Mouse (Mus musculus) CH12.LX (cell line): ENCODE measurements around the gene Fbxl18. TPM values are rescaled to one million over a fixed set of nuclear protein-coding genes. Genes with fewer than 3 reads are reported as not detected.

Experiments
- DNase-seq: peaks from one replicate; pipeline ENCODE4 v3.0.0-alpha.2; 2013; ENCODE audit errors: extremely low read depth
- H3K27ac ChIP-seq: 2 replicates; pipeline ENCODE4 v1.5.1; 2012; ENCODE audit warnings: low read depth, mild to moderate bottlenecking, control low read depth, moderate library complexity; ENCODE audit not compliant: insufficient read depth
- H3K27me3 ChIP-seq: replicated peaks from 2 replicates; pipeline ENCODE3; 2012; ENCODE audit warnings: inconsistent platforms
- H3K36me3 ChIP-seq, 2 experiments: replicated peaks in 1 of 2; 2 replicates each; pipeline versions ENCODE3 to v1.6.1; 2012; ENCODE audit warnings: inconsistent platforms in 1 of 2, low read length in 1 of 2, mild to moderate bottlenecking in 1 of 2, mixed read lengths in 1 of 2, moderate library complexity in 1 of 2; ENCODE audit not compliant: control insufficient read depth in 1 of 2, insufficient read depth in 1 of 2
- H3K4me1 ChIP-seq, 2 experiments: 2 replicates each; pipeline ENCODE4 v1.6.1; 2012; ENCODE audit warnings: inconsistent platforms in 1 of 2, moderate library complexity in 1 of 2; ENCODE audit not compliant: insufficient read depth in 2 of 2, control insufficient read depth in 1 of 2
- H3K4me2 ChIP-seq: 2 replicates; pipeline ENCODE4 v1.6.1; 2012; ENCODE audit warnings: low read depth, mild to moderate bottlenecking, control low read depth; ENCODE audit not compliant: poor library complexity, insufficient read depth, severe bottlenecking
- H3K4me3 ChIP-seq, 3 experiments: fragments of 150-350 bp in 1 of 3; sonication (generic) in 1 of 3; replicated peaks in 1 of 3; 2 replicates each; pipeline versions ENCODE3 to v1.5.1; 2011 to 2012; ENCODE audit warnings: low read depth in 2 of 3, low read length in 2 of 3, mild to moderate bottlenecking in 2 of 3, moderate library complexity in 2 of 3, control low read depth in 1 of 3, improper control_type of control experiment in 1 of 3, inconsistent platforms in 1 of 3, mixed read lengths in 1 of 3; ENCODE audit not compliant: poor library complexity in 1 of 3
- H3K79me2 ChIP-seq: replicated peaks from 2 replicates; pipeline ENCODE4 v1.6.1; 2012; ENCODE audit warnings: mild to moderate bottlenecking, moderate library complexity; ENCODE audit not compliant: control insufficient read depth, poor library complexity, insufficient read depth, severe bottlenecking; ENCODE audit errors: extremely low read depth
- H3K9ac ChIP-seq: 2 replicates; pipeline ENCODE4 v1.6.1; 2012; ENCODE audit warnings: low read depth, mild to moderate bottlenecking, control low read depth, moderate library complexity; ENCODE audit not compliant: insufficient read depth
- H3K9me3 ChIP-seq: replicated peaks from 2 replicates; pipeline ENCODE3; 2012; ENCODE audit warnings: low read length, inconsistent platforms, mixed read lengths
- CHD1 ChIP-seq: IDR thresholded peaks from 2 replicates; pipeline ENCODE4 v1.6.1; 2012; ENCODE audit warnings: low read depth, low read length, improper control_type of control experiment, inconsistent platforms
- E2F4 ChIP-seq: IDR thresholded peaks from 2 replicates; pipeline ENCODE4 v1.6.1; 2011; ENCODE audit warnings: low read depth, low read length, improper control_type of control experiment; ENCODE audit not compliant: insufficient replicate concordance
- EP300 ChIP-seq: IDR thresholded peaks from 2 replicates; pipeline ENCODE4 v1.6.1; 2011; ENCODE audit warnings: low read length, improper control_type of control experiment
- ETS1 ChIP-seq: conservative IDR thresholded peaks from 2 replicates; pipeline ENCODE4 v1.6.1; 2012; ENCODE audit warnings: low read depth, mild to moderate bottlenecking, inconsistent platforms, low read length, improper control_type of control experiment, moderate library complexity
- HCFC1 ChIP-seq: IDR thresholded peaks from 2 replicates; pipeline ENCODE4 v1.6.1; 2012; ENCODE audit warnings: low read depth, mild to moderate bottlenecking, inconsistent platforms, low read length, improper control_type of control experiment
- MYC ChIP-seq: IDR thresholded peaks from 2 replicates; pipeline ENCODE4 v1.6.1; 2011; ENCODE audit warnings: low read depth, mild to moderate bottlenecking, improper control_type of control experiment, low read length
- NELFE ChIP-seq: IDR thresholded peaks from 2 replicates; pipeline ENCODE4 v1.6.1; 2011; ENCODE audit warnings: low read depth, low read length, improper control_type of control experiment
- NRF1 ChIP-seq: IDR thresholded peaks from 2 replicates; pipeline ENCODE4 v1.6.1; 2014; ENCODE audit warnings: low read depth, mild to moderate bottlenecking, inconsistent platforms, low read length, improper control_type of control experiment, moderate library complexity
- POLR2AphosphoS2 ChIP-seq: IDR thresholded peaks from 2 replicates; pipeline ENCODE4 v1.6.1; 2011; ENCODE audit warnings: low read depth, low read length, improper control_type of control experiment
- SMC3 ChIP-seq: IDR thresholded peaks from 2 replicates; pipeline ENCODE4 v1.6.1; 2011; ENCODE audit warnings: low read depth, low read length, improper control_type of control experiment
- TBP ChIP-seq: conservative IDR thresholded peaks from 2 replicates; pipeline ENCODE4 v1.6.1; 2011; ENCODE audit warnings: low read depth, low read length, improper control_type of control experiment
- TCF12 ChIP-seq: IDR thresholded peaks from 2 replicates; pipeline ENCODE4 v1.6.1; 2014; ENCODE audit warnings: low read depth, mild to moderate bottlenecking, inconsistent platforms, low read length, improper control_type of control experiment
- UBTF ChIP-seq: IDR thresholded peaks from 2 replicates; pipeline ENCODE4 v1.6.1; 2012; ENCODE audit warnings: low read depth, mild to moderate bottlenecking, inconsistent platforms, low read length, improper control_type of control experiment, moderate library complexity
- ZC3H11A ChIP-seq: IDR thresholded peaks from 2 replicates; pipeline ENCODE4 v1.6.1; 2012; ENCODE audit warnings: low read depth, mild to moderate bottlenecking, inconsistent platforms, low read length, improper control_type of control experiment
- ZMIZ1 ChIP-seq: IDR thresholded peaks from 2 replicates; pipeline ENCODE4 v1.6.1; 2012; ENCODE audit warnings: low read depth, mild to moderate bottlenecking, inconsistent platforms, low read length, improper control_type of control experiment
- dilution Hi-C: fragments of 300-500 bp; cut with MboI; formaldehyde crosslinking; loops from 2 replicates; pipeline ENCODE4 v1.14.3; 2020; ENCODE audit warnings: low sequenced_read_pairs; ENCODE audit not compliant: extremely low pct_unique_long_range_greater_than_20kb, extremely low pct_ligation_motif_present
- in situ Hi-C: fragments of 300-500 bp; cut with MboI; formaldehyde crosslinking; loops from 3 replicates; pipeline ENCODE4 v1.14.3; 2019; ENCODE audit warnings: low sequenced_read_pairs, low pct_ligation_motif_present, low pct_unique_long_range_greater_than_20kb, mixed read lengths
- polyA plus RNA-seq: library from polyadenylated mRNA; unstranded; fragments of >175 nt; gene quantifications from 2 replicates; pipeline ENCODE4 v1.2.1, GENCODE M21; 2012; ENCODE audit warnings: low read depth; ENCODE audit not compliant: insufficient read length
- total RNA-seq, 2 experiments: library from RNA; depleted of rRNA; stranded (reverse); fragments of 300-350 nt in 1 of 2; fragments of >200 nt in 1 of 2; gene quantifications; 2 replicates each; pipeline ENCODE4 v1.2.3; 2012 to 2014

The Fbxl18 gene
- total and polyA plus RNA-seq, 3 experiments, result 3.7 to 6.4 (median 5.5) TPM

DNA sequence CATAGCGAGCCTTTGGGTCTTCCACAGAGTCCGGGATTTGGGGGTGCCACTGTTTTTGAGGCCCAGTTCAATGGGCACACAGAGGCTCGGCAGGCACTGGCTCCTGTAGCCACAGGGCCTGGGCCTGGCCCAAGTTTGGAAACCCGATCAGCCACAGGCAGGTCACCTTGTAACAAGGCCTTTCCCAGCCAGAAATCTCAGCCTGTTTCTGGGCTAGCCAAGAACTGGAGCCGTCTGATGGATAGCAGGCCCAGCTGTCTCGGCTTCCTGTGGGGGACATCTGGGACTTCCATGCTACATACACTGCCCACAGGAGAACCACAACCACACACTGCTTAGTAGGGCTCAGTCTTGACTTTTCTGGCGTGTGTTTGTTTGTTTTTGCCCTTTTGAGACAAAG lies 21.4 kb upstream of the Fbxl18 start:
- TF ChIP-seq NELFE, result no peak
- no peak for TF ChIP-seq SMC3
- no peak for TF ChIP-seq EP300
- TF ChIP-seq CHD1, result no peak
- TF ChIP-seq NRF1, result no peak
- Histone ChIP-seq H3K4me3 (no peak overlapping the region), H3K9me3 (no peaks in the 10 kb centered on the region), H3K79me2 (no peaks in the 10 kb centered on the region), H3K9ac (no peak overlapping the region), H3K4me1 (peaks cover 21 to 40% of the 10 kb centered on the region in 2 experiments), H3K27me3 (no peaks in the 10 kb centered on the region), H3K36me3 (no peaks in the 10 kb centered on the region), H3K27ac (no peak overlapping the region), H3K4me2 (no peak overlapping the region)
- dilution Hi-C loops (no loop called here), in situ Hi-C loops (no loop called here)
- DNase-seq, result no peak

DNA sequence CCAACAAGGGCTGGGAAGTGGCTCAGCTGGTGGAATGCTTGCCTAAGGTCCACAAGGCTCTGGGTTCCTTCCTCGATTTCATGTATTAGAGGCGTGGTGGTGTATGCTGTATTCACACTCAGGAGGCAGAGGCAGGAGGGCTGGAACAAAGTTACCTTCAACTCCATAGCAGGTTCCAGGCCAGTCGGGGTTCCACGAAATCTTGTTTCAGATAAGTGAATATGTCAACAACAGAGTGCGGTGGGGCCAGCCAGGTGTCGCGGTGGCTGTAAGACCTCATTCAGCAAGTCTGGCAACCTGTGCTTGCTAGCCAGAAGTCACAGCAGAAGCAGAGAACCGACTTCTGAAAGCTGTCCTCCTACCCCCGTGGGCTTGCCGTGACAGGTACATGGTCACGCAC lies 20.0 kb upstream of the Fbxl18 start:
- no peaks in the 10 kb centered on the region for H3K36me3 ChIP-seq
- no peak overlapping the region for H3K4me3 ChIP-seq
- TF ChIP-seq UBTF (no peak), SMC3 (no peak), TBP (no peak), TCF12 (no peak), HCFC1 (no peak), NRF1 (no peak), NELFE (no peak), ETS1 (no peak), MYC (no peak), E2F4 (no peak), POLR2AphosphoS2 (no peak), ZMIZ1 (no peak), ZC3H11A (no peak)
- no peaks in the 10 kb centered on the region for H3K27me3 ChIP-seq
- no peak overlapping the region for H3K4me2 ChIP-seq
- DNase-seq, result no peak
- in situ Hi-C loops, result no loop called here
- no peaks in the 10 kb centered on the region for H3K79me2 ChIP-seq
- no peak overlapping the region for H3K27ac ChIP-seq
- dilution Hi-C loops, result no loop called here
- H3K9me3 ChIP-seq, result no peaks in the 10 kb centered on the region
- peaks cover 16 to 39% of the 10 kb centered on the region in 2 experiments for H3K4me1 ChIP-seq
- H3K9ac ChIP-seq, result no peak overlapping the region
